Mouse (Mus musculus) R1 (cell line): ENCODE measurements at regions not wholly inside any gene's neighbourhood (a gene's known extent, or its start where the extent isn't known, plus 50 kb on each side); places are given as distances from the start of the nearest gene placed in this dataset.

Source experiments
- DNase-seq: peaks from one replicate; pipeline ENCODE4 v3.0.0-alpha.2; 2018; ENCODE audit warnings: low read depth, low spot score

DNA sequence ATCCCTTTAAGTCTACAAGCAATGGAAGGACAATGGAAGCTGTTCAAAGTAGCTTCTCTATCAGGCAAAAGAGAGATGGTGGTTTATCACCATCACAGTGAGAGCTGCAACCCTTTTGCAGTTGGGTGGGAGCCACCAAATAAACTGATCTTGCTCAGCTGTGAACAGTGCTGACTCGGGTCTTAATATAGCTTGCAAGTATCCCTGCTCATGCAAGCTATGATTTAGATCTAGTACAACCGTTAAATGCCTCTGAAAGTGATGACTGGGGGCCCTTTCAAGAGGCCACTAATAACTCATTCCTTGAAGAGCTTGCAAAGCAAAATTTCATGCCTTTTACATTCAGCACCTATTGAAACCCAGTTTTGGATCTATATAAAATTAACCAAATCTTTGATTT, 1154.5 kb upstream of the Lrrtm3 start:
- DNase-seq, result no peak

DNA sequence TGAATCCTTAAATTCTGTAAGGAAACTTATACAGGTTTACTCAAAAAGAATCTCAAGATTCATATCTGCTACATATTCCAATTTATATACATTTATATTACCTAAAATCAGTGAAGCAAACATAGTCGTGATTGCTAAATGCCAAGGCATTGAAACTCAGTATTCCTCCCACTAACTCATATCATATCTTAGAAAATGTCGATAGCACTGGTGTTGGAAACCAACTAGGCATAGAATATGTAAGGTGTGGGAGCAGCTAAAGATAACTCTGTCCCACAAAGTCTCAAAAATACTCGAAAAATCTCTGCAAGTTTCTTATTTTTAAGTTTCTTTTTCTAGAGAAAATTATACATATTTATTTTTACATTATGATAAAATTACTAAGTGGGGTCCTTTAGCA, 1134.1 kb upstream of the Lrrtm3 start:
- no peak for DNase-seq

DNA sequence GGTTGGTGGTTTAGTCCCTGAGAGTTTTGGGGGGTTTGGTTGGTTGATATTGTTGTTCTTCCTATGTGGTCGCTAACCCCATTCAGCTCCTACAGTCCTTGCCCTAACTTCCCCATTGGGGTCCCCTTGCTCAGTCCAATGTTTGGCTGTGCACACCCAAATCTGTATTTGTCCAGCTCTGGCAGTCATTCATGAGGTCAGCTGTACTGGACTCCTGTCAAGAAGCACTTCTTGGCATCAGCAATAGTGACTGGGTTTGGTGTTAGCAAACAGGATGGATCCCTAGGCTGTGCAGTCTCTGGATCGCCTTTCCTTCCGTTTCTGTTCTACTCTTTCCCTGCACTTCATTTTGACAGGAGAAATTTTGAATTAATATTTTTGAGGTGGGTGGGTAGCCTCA, 1131.1 kb upstream of the Lrrtm3 start:
- no peak for DNase-seq

DNA sequence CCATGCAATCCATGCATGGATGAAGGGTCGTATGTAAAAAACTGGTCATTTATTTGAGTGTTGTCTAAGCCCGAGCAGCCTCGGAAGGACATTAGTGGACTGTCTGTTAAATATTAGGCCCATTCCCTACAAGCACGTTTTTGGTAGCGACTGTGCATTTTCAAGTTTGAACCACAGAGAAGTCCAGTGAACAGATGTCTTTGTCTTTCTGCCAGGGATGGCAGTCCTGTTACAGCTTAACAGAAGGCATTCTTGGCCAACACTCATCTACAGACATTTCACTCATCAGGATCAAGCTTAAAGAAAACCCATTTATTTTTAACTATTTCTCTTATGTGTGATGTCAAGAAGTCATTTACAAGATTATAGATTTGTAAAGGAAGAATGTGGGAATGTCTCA, 1129.2 kb upstream of the Lrrtm3 start:
- no peak for DNase-seq

DNA sequence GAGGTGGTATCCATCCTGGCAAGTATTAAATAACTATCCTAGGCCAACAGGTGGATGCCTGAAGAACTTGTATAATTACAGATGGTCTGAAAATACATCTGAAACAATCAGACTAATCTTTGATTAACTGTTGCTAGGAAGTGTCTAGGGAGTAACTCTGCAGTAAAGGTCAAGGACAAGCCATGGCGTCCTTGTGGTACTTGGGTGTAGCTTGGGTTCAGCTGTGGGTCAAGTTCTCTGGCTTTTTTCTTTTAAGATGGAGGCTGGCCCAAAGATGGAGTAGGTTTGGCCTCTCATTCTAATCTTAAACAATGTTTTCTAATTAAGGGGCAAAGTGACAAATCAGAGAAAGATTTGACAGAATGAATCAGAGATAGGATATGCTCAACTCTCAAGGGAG, 1126.1 kb upstream of the Lrrtm3 start:
- peak; percentile 66 for DNase-seq

DNA sequence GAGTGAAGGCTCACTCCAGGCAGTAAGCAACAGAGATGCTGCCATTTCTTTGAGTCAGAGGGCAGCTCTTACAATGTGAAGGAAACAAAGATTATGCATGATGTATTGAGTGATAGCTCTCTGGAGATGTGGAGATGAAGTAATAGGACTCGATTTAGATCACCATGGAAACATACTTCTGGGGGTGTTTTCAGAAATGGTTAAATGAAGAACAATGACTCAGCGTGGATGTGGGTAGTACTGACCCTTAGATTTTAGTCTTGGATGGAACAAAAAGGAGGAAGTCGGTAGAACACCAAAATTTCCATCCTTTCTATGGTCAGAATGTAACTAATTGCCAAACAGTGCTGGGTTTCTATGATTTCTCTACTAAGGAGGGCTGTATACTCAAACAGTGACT, 1125.1 kb upstream of the Lrrtm3 start:
- DNase-seq, result no peak

DNA sequence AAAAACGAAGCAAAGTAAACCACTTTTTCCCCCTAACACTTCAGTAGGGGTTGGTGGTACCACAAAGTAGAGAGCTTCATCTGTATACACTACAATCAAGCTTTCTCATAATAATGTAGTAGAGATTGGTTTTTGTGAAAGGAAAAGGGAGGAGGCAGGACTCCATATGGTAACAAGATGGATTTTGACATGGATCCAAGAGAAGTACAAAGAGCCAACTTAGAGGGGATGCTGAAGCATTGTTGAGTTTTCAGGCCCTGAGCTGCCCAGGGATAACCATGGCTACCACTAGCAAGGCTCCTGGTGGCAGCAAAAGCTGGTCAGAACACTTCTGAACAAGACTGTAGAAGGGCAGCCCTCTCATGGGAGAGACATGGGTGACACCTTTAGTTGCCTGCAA, 1093.6 kb upstream of the Lrrtm3 start:
- DNase-seq, result no peak

DNA sequence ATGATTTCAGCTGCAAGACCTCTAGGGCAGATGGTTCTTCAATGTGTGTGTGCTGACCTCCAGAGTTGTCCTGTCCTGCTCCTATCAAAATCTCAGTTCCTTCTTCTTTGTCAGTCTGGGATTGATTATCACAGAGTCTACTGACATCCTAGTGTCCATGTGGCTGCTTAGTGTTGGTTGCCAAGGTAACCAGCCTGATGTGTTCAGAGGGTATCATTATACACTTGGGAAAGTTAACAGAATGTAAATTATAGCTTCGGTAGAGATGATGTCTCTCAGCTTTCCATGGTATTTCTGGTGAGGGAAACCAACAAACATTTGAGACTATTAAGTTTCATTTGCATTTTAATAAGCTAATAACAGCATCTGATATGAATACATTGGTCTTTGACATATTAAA, 1092.5 kb upstream of the Lrrtm3 start:
- no peak for DNase-seq

DNA sequence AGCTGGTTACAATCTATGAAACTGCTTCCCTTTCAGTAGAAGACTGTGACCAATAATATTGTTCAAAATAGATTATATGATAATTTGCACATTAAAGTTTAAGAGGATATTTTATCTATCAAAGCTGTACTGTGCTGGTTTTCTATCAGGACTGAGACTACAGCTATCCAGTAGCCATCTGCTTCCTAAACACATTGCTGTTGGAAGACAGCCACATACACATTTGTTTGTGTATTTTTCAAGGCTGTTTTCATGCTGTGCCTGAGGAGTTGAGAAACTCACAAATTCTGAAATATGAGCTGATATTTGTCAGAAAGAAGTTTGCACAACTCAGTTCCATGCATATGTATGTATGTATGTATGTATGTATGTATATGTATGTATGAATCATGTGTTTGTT, 1089.0 kb upstream of the Lrrtm3 start:
- no peak for DNase-seq

DNA sequence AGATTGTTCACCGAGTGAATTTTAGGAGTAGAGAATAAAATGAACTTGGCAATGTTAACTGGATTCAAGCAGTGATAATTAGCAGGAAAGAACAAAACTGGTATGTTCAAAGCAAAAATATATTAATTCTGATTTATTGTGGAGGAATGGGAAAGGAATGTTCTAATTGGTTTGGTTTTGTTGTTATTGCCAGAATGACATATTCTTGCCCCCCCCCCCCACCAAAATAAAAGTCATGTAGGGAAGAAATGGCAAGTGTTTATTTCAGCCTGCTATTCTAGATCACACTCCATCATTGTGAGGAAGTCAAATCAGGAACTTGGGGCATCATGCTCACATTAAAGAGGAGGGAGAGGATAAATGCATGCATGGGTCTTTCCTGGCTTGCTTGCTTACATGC, 1064.1 kb upstream of the Lrrtm3 start:
- no peak for DNase-seq

DNA sequence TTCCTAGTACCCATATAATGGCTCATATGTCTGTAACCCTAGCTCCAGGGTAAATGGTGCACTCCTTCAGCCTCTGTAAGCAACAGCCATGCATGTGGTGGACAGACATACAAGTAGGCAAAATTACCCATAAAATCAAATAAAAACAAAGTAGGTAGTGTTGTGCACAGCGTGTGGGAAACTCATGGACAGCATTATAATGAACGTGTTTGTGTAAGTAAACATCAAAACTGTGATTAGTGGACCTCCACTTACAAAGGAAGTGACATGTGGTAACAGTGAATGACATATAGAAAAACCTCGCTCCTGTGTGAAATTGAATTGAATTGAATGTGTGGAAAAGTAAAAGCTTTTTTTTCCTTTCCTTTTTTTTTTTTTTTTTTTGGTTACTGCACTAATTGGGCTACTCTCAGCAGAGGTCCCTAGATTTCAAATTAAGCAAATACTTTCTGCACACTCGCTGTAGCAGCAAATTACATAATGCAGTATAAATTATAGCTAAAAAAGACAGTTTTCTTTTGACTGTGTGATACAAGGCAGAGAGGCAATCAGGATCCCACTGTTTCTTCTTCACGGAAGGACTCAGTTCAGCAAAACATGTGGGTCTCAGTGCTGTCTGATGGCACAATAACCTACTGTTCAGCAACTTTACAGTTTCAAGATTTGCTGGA, 1035.0 kb upstream of the Lrrtm3 start:
- DNase-seq, result no peak

DNA sequence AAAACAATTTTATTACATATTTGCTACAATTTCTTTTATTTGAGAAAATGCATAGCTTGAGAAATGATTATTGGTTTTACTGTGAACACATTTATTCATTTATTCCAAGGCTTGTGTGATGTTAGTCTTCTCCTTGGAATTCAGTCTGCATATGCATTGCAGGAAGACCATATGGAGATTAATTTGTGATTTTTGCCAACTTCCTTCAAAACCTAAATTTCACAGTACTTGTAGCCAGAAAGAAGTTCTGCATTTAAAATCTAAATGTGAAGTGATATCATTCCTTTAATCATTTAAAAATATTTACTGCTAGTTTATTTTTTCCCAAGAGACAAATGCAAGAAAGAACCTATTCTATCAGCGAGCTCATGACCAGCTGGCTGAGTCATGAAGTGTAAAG, 1028.1 kb upstream of the Lrrtm3 start:
- DNase-seq, result no peak

DNA sequence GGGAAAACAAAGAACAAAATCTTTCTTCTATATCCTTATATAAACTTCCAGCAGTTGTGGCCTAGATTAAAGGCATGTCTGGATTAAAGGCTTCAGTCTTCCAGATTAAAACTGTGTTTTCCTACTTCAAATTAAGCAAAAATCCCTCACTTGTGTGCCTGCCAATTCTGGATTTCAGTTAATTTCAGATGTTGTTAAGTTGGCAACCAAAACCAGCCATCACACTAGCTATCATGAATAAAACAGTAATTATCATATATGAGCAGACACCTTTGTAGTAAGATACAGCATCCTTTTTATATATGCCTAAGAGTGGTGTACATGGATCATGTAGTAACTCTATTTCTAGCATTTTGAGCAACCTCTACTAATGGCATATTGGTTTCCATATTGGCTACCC, 1024.5 kb upstream of the Lrrtm3 start:
- no peak for DNase-seq

DNA sequence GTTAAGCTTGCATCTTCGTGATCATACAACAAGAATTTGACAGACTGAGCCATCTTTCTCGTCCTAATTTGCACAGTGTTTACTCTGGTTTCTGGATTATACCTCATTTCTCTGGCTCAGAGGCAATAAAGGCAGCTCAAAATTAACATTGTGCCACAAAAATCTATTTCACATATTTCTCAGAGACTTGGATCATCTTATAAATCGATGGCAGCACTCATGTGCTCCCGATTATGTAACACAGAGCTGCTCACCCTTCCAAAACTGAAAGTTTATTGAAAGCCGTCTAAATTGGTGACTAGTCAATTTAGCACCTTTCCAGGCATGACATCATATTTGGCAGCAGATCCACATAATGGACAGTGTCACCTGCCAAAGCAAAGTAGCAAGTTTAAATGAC, 1020.7 kb upstream of the Lrrtm3 start:
- no peak for DNase-seq

DNA sequence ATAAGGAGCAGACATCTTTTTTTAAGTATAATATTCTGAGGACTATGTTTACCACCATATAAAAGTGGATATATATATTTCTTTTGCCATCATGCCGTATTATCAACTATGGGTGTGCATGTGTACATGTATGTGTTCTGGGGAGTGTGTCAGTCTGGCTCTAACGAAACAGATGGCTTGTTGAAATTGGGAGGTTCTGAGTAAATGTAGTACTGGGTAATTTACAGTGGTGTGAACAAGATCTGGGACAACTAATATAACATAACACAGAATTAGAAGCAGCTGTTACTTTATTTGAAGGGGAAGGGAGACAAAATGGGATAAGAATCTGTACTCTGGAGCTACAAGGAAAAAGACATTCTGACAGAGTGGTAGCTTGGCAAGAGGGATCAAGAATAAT, 1017.3 kb upstream of the Lrrtm3 start:
- DNase-seq, result no peak

DNA sequence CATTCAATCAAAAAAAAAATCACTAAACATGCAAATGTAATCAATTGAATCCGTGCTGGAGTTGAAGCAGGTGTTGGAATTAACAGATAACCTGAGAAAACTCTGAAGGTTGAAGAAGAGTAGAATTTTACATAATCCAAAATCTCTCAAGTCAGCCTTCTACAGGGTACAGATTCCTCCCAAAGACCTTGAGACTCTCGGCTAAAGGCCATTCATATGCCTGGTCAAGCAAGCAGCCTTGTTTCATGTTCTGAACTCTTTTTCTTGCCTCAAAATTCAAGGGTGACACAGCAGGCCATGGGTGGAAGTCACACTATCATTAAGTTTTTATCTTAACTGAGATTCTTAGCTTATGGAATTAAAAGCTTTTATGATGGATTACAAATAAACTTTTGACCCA, 994.4 kb upstream of the Lrrtm3 start:
- DNase-seq, result no peak

DNA sequence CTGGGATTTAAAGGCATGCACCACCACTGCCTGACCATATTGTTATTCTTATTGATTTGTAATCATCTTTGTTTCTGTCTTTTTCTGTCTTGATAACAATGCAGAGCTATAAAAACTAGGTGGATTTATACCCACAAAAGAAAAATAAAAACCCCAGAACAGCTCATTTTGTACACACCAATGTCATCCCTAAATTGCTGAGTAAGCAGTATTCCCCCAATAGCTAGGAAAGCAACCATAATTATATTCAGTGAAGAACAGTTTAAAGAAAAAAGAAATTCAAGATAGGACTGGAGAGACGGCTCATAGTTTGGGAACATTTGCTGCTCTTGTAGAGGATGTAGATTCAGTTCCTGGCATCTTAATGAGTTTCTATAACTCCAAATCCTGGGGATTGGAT, 991.6 kb upstream of the Lrrtm3 start:
- DNase-seq, result peak; percentile 4

DNA sequence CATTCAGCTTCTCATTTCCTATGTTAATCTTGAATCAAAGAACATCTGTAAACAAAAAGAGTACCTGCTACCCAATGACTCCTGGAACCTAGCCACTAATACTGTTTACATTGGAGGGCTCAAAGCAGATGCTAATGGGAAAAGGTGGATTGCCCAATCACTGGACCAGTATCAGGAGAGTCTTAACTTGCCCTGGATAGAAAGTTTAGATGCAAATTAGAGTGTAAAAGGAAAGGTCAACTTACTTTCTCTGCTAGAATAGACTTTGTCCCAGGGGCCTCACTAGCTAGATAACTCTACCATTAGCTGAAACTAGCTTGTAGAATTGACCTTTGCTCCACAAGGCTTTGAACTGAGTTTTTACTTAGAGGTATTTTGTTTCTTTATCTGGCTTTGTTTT, 968.0 kb upstream of the Lrrtm3 start:
- DNase-seq, result peak; percentile 64
